Mouse (Mus musculus): ENCODE measurements around the gene Ly6g5c.

The Ly6g5c gene

DNA sequence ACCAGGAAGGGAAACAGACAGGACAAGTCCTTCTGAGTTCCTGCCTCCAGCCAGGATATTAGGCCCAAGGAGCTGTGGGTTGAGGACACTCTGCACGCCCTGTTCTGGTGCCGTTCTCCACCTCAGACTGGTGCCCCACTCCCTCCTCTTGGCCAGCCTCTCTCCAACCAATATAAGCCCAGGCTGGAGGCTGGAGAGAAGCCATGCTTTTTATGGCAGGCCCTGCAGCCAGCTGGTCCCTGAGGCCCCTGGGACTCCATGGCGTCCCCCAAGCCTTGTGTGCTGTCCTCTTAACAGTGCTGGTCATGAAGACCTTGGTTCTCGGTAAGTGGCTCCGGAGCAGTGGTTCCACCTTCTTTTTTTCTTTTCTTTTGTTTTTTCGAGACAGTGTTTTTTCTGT is at the start of gene Ly6g5c:
TSS of gene Ly6g5c (plus strand) at position 183 of the 400 bp plus-strand sequence.
- no peak for DNase-seq

DNA sequence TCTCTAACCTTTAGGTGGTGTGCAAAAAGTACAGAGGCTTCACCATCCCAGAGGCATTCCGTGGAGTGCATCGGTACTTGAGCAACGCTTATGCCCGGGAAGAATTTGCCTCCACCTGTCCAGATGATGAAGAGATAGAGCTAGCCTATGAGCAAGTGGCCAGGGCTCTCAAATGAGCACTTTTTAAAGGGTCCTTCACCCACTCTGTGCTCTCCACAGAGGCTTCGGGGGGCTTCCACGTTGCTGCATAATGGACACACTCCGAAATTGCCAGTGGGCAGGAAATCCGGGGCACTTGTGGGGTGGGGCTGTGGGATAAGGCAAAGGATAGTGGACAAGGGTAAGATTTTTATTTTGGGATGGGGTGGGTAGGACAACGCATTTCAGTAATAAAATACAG is 49.8 kb upstream of the Ly6g5c start:
- no peak for DNase-seq

DNA sequence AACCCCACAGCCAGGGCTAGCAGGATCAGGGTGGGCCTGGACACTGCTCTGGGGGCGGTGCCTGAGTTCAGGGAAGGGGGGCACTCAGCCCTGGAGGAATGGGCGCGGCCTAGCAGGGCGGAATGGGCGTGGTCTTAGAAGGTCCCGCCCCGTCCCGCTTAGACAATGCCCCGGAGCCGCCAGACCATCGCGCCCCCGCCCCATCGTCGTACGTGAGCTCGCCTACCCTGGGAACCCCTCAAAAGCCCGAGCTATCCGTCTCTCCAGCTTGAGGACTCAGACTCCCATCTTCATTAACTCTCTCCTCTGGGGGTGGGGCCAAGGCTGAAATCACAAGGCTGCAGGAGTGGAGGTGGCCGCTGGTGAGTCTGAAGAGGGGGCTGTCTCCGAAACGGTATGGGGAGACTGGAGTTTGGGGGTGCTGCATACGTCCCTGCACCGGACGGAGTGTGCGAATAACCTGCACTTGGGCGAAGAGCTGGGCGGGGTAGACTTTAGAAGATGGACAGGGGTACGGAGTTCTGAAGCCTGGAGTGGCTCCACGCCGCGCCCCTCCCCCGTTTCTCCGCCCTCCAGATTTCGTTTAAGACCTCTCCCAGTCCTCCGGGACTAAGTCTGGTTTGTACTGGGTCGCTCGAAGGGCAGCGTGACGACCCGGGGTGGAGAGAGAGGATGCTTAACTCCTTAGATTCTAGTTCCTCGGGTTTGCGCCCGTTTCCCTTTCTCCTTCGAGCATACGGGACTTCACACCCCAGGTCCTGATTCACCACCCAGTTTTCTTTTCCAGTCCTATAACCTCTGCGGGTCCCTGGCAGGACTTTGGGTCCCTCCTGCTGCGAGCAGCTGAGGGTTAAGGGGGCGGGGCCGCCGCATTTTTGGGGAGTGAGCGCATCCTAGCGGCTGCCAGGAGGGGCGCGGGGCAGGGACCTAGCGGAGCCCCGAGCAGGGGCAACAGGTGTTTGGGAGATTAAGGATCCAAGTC is 48.9 kb upstream of the Ly6g5c start, which contains the start of gene Ddah2:
TSS of gene Ddah2 (plus strand) at position 125 of the 982 bp plus-strand sequence.
- DNase-seq = peak; percentile 96

DNA sequence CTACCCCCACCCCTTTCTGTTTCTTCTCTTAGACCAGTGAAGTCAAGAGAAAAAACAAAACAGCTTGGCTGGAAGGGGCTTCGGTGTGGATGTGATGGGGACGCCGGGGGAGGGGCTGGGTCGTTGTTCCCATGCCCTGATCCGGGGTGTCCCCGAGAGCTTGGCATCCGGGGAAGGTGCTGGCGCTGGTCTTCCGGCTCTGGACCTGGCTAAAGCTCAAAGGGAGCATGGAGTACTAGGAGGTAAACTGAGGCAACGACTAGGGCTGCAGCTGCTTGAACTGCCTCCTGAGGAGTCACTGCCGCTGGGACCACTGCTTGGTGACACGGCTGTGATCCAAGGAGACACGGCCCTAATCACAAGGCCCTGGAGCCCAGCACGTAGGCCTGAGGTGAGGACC is 48.0 kb upstream of the Ly6g5c start:
- no peak for DNase-seq

DNA sequence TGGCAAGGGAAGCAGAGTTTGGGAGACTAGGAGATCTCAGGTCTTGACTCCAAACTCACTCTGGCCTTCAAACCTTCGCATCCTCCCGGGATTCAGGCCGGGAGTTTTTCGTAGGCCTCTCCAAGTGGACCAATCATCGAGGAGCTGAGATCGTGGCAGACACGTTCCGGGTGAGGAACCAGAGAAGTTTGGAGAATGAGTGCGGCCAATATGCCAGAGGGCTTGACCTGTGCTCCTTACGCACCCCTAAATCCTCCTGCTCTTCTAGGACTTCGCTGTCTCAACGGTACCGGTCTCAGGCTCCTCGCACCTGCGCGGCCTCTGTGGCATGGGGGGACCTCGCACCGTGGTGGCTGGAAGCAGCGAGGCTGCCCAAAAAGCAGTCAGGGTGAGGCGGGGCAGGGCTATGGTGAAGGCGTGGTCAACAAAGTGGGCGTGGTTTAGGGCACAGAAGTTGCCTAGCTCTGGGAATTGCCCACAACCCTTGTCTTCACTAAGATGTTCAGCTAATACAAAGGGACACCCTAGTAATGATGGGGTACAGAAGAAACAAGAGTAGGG is 47.3 kb upstream of the Ly6g5c start:
- DNase-seq = peak; percentile 47

DNA sequence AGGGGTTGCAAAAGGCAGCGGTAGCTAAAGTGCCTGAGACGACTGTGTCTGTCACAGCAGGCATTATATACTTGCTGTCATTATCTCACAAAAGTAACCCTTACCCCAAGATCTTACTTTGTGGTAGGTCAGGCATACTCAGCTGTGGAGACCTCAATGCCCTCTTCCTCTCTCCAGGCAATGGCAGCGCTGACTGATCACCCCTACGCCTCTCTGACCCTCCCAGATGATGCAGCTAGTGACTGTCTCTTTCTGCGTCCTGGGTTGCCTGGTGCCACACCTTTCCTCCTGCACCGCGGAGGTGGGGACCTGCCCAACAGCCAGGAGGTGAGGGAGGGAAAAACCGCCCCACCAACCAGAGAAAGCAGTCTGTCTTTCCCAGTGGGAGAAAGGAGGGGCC is 46.8 kb upstream of the Ly6g5c start:
- DNase-seq = no peak

DNA sequence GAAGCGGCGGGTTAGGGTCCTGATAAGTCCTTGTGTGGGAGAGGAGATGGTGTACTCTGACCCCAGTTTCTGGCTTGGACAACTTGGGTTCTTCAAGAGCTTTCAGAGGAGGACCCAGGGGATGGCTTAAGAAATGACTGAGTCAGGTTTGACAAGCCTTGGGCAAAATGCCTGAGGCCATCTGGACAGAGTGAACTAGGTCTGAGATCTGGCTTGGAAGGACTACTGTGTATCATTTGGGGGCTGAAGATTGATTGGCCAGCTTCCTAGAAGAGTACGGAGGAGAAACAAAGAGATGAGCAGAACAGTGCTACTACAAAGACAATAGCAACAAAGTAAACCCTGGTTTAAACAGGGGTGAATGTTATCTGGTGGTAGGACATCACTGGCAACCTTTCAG is 44.6 kb upstream of the Ly6g5c start:
- no peak for DNase-seq

DNA sequence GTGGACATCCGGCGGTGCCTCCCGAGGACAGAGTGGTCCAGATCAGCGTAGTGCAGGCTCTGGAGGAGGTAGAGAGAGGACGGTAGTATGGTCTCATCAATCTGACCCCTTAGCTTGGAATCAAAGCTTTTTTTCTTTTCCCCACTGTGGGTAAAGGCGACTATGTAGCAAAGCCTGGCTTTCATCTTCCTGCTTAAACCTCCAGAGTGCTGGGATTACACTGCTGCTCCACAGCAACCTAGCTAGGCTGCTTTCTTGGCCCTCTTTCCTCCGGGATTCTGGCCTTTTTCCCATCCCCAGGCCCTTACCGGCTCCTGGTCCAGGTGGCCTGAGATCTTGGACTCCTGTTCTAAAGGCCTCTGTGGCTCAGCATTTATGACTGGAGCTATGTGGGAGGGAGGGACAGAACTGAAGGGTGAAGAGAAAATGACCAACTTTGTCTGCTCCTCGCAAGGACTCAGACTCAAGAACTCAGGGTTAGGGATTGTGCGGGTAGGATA is 43.7 kb upstream of the Ly6g5c start:
- DNase-seq = no peak

DNA sequence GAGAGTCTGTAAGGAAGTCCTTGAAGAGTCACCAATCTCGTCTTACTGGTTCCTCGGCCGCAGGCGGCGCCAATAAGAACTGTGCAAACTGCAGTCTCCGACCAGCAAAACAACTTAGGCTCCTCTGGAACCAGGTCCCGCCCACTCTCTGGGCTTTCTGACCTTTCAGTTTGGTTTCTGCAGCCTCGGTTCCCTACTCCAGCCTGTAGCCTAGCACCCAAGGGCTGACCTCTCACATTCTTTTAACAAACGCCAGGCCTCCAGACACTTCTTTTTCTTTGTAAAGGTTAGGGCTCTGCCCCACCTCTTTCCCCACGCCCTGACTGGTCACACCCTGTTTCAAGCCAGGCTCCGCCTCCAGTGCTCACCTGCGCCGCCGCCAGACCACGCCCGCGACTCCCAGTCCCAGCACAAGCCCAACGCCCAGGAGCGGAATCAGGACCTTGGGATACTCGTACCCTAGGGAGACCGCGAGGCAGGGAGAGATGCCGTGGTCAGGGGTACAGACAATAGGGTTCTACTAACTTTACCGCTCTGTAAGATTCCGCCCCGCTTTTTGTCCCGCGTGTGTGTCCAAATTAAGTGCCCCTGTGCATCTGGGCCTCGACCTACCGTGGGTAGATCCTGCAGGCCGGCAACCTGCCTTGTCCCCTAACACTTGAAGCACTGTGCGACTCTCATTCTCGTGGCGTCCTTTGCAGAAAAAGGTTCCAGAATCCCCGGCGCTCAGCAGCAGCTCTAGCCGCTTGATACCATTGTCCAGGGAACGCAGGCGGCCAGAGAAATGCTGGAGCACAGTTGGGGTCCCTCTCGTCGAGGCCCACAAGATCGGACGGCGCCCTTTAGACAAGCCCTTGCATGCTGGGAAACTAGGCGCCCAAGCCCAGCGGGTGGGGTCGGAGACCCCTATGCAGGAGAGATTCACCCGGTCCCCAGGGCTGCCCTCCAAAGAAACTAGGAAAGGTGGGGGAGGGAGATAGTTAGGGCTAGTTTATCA is 42.8 kb upstream of the Ly6g5c start, which contains the start of gene Ly6g6c:
TSS of gene Ly6g6c (plus strand) at position 438 of the 997 bp plus-strand sequence.
- DNase-seq = peak; percentile 72

DNA sequence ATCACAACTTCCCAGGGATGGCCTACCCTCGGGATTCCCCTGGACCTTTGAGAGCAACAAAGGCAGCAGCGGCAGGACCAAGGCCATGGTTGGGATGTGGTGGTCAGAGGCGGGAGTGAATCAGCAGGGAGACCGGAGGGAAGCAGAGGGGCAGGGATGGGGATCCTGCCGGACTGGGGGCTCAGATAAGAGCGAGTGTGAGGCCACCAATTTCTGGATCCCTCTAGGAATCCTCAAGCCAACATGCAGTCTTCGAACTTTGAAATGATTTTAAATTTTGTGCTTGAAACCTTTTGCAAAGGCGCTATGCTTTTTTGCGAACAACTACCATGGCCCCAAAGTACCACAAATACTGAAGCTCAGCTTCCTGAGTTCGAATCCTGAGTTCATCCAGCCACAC is 42.0 kb upstream of the Ly6g5c start, which contains the start of gene Mpig6b:
TSS of gene Mpig6b (minus strand) at position 101 of the 400 bp plus-strand sequence.
- DNase-seq = no peak

DNA sequence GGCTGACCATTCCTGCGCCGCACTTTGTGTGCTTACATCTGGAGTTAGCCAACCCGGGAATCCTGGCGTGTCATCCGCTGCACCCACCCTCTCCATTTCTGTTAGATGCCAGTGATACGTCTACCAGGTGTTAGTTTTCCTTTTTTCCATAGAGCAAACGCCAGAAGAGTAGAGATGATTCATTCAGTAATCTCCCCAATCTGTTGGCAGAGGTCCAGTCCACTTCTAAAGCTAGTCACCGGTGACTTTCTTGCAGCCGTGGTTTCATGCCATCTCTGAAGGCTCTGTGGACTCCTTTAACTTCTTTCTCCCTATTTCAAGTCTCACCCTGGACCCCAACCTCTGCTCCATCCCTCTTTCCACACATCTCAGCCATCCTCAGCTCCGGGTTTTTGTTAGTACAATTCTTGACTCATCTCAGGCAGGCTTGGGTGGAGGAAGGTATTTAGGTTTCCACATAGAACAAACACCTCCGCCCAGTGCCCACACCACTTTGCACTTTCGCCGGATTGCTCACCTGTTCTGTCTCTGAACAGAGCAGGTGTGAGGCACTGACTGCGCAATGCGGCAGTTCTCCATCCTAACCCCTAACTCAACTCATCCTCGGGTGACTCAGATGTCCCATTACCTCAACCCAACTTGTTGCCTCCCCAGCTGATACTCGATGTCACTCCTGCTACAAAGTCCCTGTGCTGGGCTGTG is 39.7 kb upstream of the Ly6g5c start:
- DNase-seq = no peak

DNA sequence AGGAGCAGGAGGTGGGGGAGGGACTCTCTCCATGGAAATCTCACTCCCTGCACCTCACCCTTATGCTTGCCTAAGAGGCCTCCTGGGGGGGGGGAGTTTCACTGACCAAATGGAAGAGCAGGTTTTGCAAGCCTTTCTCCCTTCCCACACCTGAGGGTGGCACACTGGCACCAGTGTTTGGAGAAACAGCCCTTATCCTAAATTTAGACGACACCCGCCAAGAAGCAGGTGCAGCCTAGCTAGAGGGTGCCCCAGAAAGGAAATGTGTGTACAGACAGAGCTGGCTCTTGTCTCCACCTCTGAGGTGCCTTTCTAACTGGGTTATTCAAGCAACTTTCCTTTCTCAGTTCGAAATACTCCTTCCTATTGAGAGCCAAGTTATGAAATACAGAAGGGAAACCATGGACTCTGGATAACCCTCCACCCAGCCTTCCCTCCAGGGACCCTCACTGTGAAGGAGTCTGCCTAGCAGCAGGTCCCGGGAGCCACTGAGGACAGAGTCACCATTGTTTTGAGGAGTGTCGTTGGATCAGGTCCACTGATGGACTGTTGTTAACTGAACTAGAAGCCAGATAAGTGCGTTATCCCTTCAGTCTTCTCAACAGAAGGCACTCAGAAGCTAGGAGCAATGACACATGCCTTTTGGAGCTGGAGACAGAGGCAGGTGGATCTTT is 37.4 kb upstream of the Ly6g5c start:
- DNase-seq = no peak

DNA sequence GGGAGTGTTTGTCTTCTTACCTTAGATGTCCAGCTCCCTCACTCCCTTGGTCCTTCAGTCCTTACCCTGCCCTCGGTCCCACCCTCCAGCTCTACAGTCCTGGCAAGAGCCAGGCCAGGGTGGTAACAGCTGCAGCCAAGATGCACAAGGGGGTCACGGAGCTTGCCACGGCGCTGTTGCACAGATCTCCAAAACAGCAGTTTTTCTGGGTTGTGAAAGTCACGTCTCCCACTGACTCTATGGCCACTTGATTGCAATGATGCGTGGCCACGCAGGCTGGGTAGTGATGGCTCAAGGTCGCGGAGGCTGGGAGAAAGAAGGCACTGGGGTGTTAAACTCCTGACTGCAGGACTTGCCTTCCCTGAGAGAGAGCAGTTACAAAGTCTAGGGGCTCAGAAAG is 36.6 kb upstream of the Ly6g5c start:
- no peak for DNase-seq

DNA sequence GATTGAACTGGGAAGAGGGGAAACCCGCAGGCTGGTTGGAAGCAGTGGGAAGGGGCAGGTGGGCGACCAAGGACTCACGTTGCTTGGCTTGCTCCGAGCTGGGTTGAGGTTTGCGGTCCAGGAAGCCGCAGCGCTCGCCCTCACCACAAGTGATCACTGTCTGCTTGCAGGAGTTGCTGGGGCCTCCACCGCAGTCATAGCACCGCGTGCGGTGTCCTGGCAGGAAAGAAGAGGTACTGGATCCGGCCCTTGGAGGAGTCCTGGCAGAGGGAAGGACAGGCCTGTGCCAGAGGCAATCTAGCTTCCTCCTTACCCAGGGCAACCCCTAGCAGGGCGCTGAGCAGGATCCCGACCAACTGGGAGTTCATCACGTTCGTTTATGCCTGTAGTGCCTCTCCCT is 34.0 kb upstream of the Ly6g5c start:
- DNase-seq = no peak

DNA sequence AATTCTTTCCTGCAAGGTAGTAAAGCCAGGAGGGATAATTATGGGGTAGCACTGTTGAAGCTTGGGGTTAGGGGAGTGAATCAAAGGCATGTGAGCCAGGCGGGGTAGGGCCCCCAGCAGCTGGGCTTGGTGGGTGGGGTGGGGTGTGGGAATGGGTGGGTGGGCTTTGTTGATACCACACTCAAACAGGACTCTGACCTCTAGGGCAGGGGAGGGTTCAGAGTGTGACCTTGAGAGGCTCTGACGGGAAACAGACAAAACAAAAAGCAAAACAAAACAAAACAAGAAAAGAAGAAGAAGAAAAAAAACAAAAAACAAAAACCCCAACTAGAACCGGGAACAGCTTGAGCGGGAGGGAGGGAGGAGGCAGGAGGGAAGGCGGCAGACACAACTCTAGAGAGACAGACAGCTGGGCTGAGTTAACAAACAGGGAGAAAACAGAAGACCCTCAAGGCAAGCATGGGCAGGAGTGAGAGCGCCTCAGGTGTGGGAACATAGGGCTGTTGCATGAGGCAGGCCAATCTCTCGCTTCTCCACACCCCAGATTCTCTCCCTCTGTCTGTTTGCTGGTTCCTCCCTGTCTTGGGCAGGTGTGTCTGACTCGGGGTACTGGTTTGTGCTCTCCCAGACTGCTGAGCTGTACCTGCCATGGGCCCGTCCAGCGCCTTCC is 31.4 kb upstream of the Ly6g5c start, which contains the start of gene Ly6g6e:
TSS of gene Ly6g6e (plus strand) at position 396 of the 670 bp plus-strand sequence.
- no peak for DNase-seq

DNA sequence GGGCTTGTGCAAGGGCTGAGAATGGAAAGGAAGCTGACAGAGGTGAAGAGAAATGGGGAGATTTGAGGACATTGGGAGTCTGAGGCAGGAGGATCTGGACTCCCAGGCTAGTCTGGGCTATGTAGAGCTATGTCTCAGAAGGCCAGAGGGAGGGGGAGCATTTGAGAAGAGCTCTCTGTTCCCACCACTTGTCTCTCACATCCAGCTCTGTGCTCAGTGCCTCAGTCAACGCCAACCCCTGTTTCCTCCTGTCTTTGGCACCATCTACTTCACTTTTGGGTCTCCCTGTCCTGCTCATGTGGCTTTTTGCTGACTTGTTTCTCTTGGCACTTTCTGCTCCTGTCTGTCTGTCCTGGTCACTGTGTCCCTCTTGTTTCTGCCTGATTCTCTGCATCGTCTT is 30.8 kb upstream of the Ly6g5c start:
- no peak for DNase-seq

DNA sequence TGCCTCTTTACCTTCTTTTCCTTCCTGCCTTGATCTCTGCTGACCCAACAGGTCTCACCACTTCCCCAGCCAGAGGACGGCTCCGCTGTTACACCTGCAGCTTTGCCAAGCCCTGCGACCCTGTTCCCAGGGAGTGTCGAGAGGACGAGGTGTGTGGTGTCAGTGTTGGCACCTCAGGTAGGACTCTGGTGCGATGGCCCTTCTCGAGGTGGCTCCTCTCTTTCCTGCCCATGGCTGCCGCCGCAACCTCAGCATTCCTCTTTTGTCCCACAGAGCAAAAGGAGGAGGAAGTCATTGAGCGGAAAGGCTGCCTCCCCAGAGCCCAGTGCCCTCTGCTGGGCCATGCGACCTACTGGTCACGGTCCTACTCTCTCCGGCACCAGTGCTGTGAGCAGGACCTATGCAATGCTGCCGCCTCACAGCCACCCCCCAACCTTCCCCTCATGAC is 30.3 kb upstream of the Ly6g5c start, which contains the start of gene Ly6g6d:
TSS of gene Ly6g6d (minus strand) at position 280 of the 448 bp plus-strand sequence.
- DNase-seq = peak; percentile 75

DNA sequence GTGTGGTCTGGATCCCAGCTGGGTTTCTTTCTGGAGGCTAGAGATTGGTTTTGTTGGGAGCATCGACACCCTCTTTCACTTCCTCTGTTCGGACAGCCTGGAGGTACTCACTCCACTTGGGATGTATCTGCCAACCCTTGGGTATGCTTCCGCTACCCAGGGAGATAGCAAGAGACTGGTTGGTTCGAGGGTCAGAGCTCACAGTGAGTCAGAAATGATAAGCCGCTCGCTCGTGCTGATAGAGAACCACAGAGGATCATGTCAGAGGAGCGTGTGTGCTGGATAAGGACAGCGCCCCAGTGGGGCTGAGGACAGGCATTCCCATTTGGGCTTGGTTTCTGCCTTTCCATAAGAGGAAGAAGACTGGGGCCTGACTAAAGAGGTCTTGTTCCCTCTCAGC is 28.3 kb upstream of the Ly6g5c start:
- DNase-seq = no peak

DNA sequence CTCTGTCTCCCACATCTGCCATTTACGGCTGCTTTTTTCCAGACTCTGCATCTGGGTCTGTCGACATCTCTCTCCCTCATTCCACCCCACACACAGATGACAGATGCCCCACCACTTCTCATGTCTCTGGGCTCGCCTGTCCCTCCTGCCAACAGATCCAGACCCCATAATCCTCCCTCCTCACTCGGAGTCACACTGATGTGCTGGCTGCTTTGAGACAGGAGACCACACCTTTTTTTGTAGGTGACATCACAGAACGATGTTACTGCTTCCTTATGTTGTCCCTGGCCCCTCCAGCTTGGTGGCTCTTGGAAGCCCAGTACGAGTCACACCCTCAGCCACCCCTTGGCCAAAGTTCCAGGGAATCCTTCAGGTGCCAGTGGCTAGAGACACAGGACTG is 27.8 kb upstream of the Ly6g5c start:
- DNase-seq = no peak

DNA sequence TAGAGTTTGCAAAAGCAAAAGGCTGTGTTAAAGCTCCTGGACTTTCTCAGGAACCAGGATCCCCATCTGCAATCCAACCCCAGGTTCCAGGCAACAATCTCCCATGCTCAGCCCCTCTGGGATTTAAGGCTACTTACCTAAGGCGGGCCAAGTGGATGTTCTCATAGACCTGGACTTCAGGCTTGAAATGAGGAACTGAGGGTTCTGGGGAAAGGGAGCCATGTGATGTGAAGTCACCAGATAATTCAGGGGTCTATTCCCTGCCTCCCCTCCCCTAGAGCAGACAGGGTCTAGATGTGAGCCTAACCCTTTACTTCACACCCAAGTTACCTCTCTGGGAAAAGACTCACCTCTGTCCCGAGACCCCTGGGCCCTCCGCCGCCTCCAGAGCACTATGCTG is 27.4 kb upstream of the Ly6g5c start:
- no peak for DNase-seq
